Mouse (Mus musculus) midbrain, embryonic 14.5 days (tissue): ENCODE results near the gene Gm49373. TPM values are rescaled to one million over a fixed set of nuclear protein-coding genes. Genes with fewer than 3 reads are reported as not detected.

Experiments
- ATAC-seq: fragments of 200-750 bp; cut with Nextera tagmentation; 2 replicates; pipeline ENCODE4 v1.8.0; 2017; ENCODE audit warnings: moderate number of reproducible peaks, moderate library complexity; ENCODE audit not compliant: low FRiP score, low TSS enrichment
- DNase-seq: peaks from one replicate; pipeline ENCODE4 v3.0.0-alpha.2; 2015
- H3K27ac ChIP-seq: fragments of 300-500 bp; sonication (generic); replicated peaks from 2 replicates; pipeline ENCODE4 v1.5.1; 2014; ENCODE audit warnings: mild to moderate bottlenecking, low read depth, low read length, moderate library complexity
- H3K27me3 ChIP-seq: fragments of 300-500 bp; sonication (generic); 2 replicates; pipeline ENCODE4 v1.6.1; 2014; ENCODE audit warnings: low read length, control low read depth, mixed read lengths; ENCODE audit not compliant: control insufficient read depth, insufficient read depth
- H3K36me3 ChIP-seq: fragments of 300-500 bp; sonication (generic); 2 replicates; pipeline ENCODE4 v1.6.1; 2014; ENCODE audit warnings: low read length, control low read depth; ENCODE audit not compliant: control insufficient read depth, insufficient read depth
- H3K4me1 ChIP-seq: fragments of 300-500 bp; sonication (generic); 2 replicates; pipeline ENCODE4 v1.6.1; 2014; ENCODE audit warnings: mild to moderate bottlenecking, antibody characterized with exemption, low read length, control low read depth; ENCODE audit not compliant: control insufficient read depth, insufficient read depth
- H3K4me2 ChIP-seq: fragments of 300-500 bp; sonication (generic); 2 replicates; pipeline ENCODE4 v1.6.1; 2014; ENCODE audit warnings: mild to moderate bottlenecking, low read length, moderate library complexity
- H3K4me3 ChIP-seq: fragments of 300-500 bp; sonication (generic); replicated peaks from 2 replicates; pipeline ENCODE4 v1.5.1; 2014; ENCODE audit warnings: low read depth, low read length
- H3K9ac ChIP-seq: fragments of 300-500 bp; sonication (generic); replicated peaks from 2 replicates; pipeline ENCODE4 v1.6.1; 2014; ENCODE audit warnings: mild to moderate bottlenecking, low read length, moderate library complexity
- H3K9me3 ChIP-seq: fragments of 300-500 bp; sonication (generic); 2 replicates; pipeline ENCODE4 v1.6.1; 2016; ENCODE audit warnings: low read length, control low read depth, mixed read lengths; ENCODE audit not compliant: control insufficient read depth
- WGBS: fragments of 180-500 bp; shearing (Covaris S2); extraction: QIAGEN DNeasy Blood & Tissue Kit; methylation state at CpG from one replicate; pipeline ENCODE4 v1.1.7; 2014; 5-methylcytosine and 5-hydroxymethylcytosine counted together
- polyA plus RNA-seq: library from polyadenylated mRNA; unstranded; fragments of >200 nt; fragmentation: Nextera tagmentation; extraction: Ambion mirVana; gene quantifications from 2 replicates; pipeline ENCODE4 v1.2.1, GENCODE M21; 2014

The Gm49373 gene
- polyA plus RNA-seq, 1 experiment from 2014 or later: 1.3 TPM

DNA sequence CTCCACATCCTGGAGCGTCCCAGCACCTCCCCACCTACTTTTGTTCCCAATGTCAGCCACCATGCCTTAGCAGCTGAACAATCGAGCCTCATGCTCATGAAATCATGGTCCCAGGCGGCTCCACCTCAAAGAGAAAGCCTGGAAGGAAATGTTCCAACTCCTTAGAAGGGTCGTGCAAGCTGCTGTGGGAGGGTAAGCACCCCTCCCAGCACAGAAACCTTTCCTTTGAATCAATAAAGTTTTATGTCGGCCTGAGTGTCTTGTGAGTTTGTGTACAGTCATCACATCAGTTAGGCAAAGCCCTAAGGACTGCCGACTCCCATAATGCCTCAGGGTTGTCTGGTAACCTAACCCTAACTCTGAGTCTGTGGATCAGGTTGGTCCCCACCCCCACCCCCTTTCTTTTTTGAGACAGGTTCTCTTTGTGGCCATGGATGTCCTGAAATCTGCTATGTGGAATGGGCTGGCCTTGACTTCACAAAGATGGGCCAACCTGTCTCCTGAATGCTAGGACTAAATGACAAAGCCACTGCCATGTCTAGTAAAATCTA, 44.3 kb downstream of the Gm49373 start:
- Histone ChIP-seq H3K36me3 (no peaks in the 10 kb centered on the region), H3K9me3 (no peaks in the 10 kb centered on the region), H3K27ac (no peak overlapping the region), H3K9ac (no peak overlapping the region), H3K27me3 (peaks cover 63% of the 10 kb centered on the region), H3K4me2 (no peak overlapping the region), H3K4me3 (no peak overlapping the region), H3K4me1 (peaks cover 25% of the 10 kb centered on the region)
- ATAC-seq: no peak
- 66% methylated on average over 6 of the region's 6 CpGs for WGBS
- DNase-seq: no peak

DNA sequence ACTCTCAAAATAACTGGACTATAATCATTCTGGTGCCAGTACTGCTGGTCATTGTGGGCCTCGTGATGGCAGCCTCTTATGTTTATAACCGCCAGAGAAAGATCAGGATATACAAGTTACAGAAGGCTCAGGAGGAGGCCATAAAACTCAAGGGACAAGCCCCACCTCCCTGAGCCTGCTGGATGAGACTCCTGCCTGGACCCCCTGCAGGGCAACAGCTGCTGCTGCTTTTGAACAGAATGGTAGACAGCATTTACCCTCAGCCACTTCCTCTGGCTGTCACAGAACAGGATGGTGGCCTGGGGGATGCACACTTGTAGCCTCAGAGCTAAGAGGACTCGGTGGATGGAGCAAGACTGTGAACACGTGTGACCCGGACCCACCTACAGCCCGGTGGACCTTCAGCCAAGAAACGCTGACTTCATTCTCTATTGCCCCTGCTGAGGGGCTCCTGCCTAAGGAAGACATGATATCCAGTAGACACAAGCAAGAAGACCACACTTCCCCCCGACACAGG, 45.1 kb downstream of the Gm49373 start:
- Histone ChIP-seq H3K27me3 (peaks cover 55% of the 10 kb centered on the region), H3K4me1 (peaks cover 18% of the 10 kb centered on the region), H3K27ac (no peak overlapping the region), H3K4me2 (no peak overlapping the region), H3K9ac (no peak overlapping the region), H3K4me3 (no peak overlapping the region), H3K36me3 (no peaks in the 10 kb centered on the region), H3K9me3 (no peaks in the 10 kb centered on the region)
- ATAC-seq: no peak
- peak; percentile 23 for DNase-seq
- WGBS: 53% methylated on average over 8 of the region's 8 CpGs

DNA sequence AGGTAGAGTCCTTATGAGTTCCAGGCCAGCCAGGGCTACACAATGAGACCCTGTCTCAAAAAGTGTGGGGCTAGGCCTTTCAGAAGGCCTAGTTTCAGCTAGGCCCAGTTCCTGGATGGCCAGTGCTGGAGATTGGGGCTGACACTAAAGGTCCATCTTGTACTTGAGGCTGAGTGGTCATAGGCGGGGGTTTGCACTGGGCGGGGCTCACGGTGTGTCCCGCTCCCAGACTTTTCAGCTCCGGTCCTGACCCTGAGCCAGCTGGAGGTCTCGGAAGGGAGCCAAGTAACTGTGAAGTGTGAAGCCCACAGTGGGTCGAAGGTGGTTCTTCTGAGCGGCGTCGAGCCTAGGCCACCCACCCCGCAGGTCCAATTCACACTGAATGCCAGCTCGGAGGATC, 46.0 kb downstream of the Gm49373 start:
- DNase-seq (no peak), ATAC-seq (no peak)
- WGBS: 88% methylated on average over 12 of the region's 12 CpGs
- Histone ChIP-seq H3K9me3 (no peaks in the 10 kb centered on the region), H3K27me3 (peaks cover 45% of the 10 kb centered on the region), H3K4me2 (no peak overlapping the region), H3K4me1 (peaks cover 13% of the 10 kb centered on the region; the same call in 1 of the 2 replicates), H3K4me3 (no peak overlapping the region), H3K36me3 (no peaks in the 10 kb centered on the region), H3K9ac (no peak overlapping the region), H3K27ac (no peak overlapping the region)

DNA sequence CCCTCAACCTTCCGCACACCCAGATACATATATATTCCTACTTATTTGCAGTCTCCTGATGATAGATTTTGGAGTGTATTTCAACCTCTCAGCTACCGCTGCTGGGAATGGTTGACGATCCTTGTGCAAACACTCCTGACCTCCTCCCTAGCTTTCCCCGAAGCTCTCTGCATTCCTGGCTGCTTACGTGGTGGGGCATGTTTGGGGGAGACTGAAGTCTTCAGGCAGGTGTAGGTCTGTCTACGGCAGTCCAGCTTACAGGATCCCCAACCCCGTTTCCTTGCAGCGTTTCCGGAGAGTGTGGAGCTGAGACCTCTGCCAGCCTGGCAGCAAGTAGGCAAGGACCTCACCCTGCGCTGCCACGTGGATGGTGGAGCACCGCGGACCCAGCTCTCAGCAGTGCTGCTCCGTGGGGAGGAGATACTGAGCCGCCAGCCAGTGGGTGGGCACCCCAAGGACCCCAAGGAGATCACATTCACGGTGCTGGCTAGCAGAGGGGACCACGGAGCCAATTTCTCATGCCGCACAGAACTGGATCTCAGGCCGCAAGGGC, 47.6 kb downstream of the Gm49373 start:
- Histone ChIP-seq H3K36me3 (no peaks in the 10 kb centered on the region), H3K4me3 (no peak overlapping the region), H3K4me1 (peaks cover 3% of the 10 kb centered on the region; the same call in 1 of the 2 replicates), H3K27ac (no peak overlapping the region), H3K4me2 (no peak overlapping the region), H3K9me3 (no peaks in the 10 kb centered on the region), H3K9ac (no peak overlapping the region), H3K27me3 (peaks cover 31% of the 10 kb centered on the region)
- 70% methylated on average over 19 of the region's 19 CpGs for WGBS
- DNase-seq (no peak), ATAC-seq (no peak)

DNA sequence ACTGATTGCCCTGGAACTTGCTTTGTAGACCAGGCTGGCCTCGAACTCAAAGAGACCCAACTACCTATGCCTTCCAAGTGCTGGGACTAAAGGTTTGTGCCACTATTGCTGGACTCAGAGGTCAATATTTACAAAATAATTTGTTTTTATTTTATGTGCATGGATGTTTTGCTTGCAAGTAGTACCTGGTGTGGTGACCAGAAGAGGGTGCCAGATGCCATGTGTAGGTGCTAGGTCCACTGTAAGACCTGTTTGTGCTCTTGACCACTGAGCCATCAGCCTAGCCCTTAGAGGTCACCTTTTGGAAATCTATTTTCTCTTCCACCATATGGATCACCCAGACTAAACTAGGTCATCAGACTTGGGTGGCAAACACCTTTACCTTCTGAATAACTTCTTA, 50.2 kb downstream of the Gm49373 start:
- H3K4me2 ChIP-seq: no peak overlapping the region
- DNase-seq: no peak
- H3K27ac ChIP-seq: no peak overlapping the region
- H3K4me1 ChIP-seq: no peaks in the 10 kb centered on the region
- no peaks in the 10 kb centered on the region for H3K36me3 ChIP-seq
- no peak for ATAC-seq
- H3K4me3 ChIP-seq: no peak overlapping the region
- H3K9ac ChIP-seq: no peak overlapping the region
- WGBS: 75% methylated on average over 1 of the region's 1 CpGs
- H3K9me3 ChIP-seq: no peaks in the 10 kb centered on the region
- peaks cover 12% of the 10 kb centered on the region; the same call in 1 of the 2 replicates for H3K27me3 ChIP-seq

DNA sequence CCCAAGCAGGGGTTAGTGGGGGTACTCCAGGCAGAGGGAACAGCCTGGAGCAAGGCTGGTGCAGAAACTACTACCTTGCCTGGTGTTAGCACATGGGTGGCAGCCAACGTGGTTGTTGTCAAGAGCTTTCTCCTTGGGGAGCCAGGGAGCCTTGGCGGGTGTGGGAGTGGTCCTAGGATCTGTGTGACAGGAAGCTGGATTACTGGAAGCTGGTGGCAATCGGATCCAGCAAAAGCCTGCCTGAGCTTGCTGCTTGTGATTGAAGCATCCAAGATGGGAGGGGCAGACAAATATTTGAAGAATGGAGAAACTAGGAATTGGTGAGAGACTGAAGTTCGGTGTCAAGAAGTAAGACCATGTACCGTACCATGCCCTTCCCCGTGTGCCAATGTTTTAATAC, 50.6 kb downstream of the Gm49373 start:
- no peak overlapping the region for H3K9ac ChIP-seq
- no peak overlapping the region for H3K4me3 ChIP-seq
- no peak for ATAC-seq
- no peaks in the 10 kb centered on the region for H3K9me3 ChIP-seq
- H3K27ac ChIP-seq: no peak overlapping the region
- no peak overlapping the region for H3K4me2 ChIP-seq
- 67% methylated on average over 6 of the region's 6 CpGs for WGBS
- no peaks in the 10 kb centered on the region for H3K36me3 ChIP-seq
- H3K27me3 ChIP-seq: peaks cover 15% of the 10 kb centered on the region; the same call in 1 of the 2 replicates
- DNase-seq: no peak
- no peaks in the 10 kb centered on the region for H3K4me1 ChIP-seq

DNA sequence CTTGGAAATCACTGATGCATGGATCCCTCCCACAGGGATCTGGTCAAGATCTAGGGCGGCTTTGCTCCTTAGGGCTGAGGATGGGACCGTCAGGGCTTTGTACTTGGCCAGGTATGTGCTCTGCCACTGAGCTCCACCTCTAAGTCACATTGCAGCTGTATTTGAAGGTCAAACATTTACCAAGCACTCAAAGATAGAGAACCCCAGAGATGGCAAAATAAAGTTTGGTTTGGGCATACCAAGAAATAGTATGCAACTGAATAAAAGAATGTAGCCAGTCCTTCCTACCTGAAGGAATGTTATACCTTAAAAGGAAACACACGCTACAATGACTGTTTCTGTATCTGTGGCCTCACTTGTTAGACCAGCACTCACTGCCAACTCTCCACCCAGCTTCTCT, 51.5 kb downstream of the Gm49373 start:
- Histone ChIP-seq H3K9ac (no peak overlapping the region), H3K4me1 (no peaks in the 10 kb centered on the region), H3K27ac (no peak overlapping the region), H3K36me3 (no peaks in the 10 kb centered on the region), H3K4me3 (no peak overlapping the region), H3K27me3 (peaks cover 24% of the 10 kb centered on the region), H3K9me3 (no peaks in the 10 kb centered on the region), H3K4me2 (no peak overlapping the region)
- WGBS: 83% methylated on average over 3 of the region's 3 CpGs
- DNase-seq (no peak), ATAC-seq (no peak)

DNA sequence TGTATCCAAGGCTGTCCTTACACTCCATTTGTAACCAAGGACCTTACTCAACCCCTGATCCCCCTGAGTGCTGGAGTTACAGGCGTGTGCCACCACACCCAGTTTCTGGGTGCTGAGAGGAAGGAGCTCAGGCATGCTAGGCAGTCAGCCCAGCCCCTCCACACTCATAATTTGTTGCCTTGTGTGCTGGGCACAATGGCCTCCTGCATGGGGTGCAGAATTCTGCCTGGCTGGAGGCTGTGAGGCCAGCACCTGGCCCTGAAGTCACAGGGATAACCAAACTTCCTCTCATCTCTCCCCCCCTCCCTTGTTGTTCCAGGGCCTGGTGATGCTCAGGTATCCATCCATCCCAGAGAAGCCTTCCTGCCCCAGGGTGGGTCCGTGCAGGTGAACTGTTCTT, 54.3 kb downstream of the Gm49373 start:
- Histone ChIP-seq H3K4me1 (no peaks in the 10 kb centered on the region), H3K4me2 (no peak overlapping the region), H3K36me3 (no peaks in the 10 kb centered on the region), H3K9ac (no peak overlapping the region), H3K4me3 (no peak overlapping the region), H3K27me3 (peaks cover 42% of the 10 kb centered on the region), H3K9me3 (no peaks in the 10 kb centered on the region), H3K27ac (no peak overlapping the region)
- 82% methylated on average over 2 of the region's 2 CpGs for WGBS
- DNase-seq (no peak), ATAC-seq (no peak)

DNA sequence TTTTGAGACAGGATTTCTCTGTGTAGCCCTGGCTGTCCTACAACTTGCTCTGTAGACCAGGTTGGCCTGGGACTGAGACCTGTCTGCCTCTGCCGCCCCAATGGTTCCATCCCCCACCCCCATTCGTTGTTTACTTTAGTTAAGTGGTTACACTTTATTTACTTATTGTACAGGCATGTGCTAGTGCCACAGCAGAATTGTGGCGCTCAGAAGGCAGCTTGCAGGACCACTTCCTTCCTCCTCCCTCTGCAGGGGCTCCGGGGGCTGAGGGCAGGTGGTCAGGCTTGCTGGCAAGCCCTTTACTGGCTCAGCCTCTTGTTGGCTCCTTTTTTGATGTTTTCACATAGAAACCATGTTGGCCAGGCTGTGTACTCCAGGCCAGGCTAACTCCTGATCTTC, 55.7 kb downstream of the Gm49373 start:
- H3K4me2 ChIP-seq: no peak overlapping the region
- H3K4me3 ChIP-seq: no peak overlapping the region
- H3K9ac ChIP-seq: no peak overlapping the region
- H3K9me3 ChIP-seq: no peaks in the 10 kb centered on the region
- DNase-seq (no peak), ATAC-seq (no peak)
- no peaks in the 10 kb centered on the region for H3K36me3 ChIP-seq
- H3K27me3 ChIP-seq: peaks cover 42% of the 10 kb centered on the region
- H3K4me1 ChIP-seq: no peaks in the 10 kb centered on the region
- no peak overlapping the region for H3K27ac ChIP-seq
- WGBS: 44% methylated on average over 4 of the region's 4 CpGs
